Mouse (Mus musculus) fibroblast of lung, adult 2 months (primary cell): ENCODE measurements at regions not wholly inside any gene's neighbourhood (a gene's known extent, or its start where the extent isn't known, plus 50 kb on each side); places are given as distances from the start of the nearest gene placed in this dataset.

Experiments
- DNase-seq: peaks from one replicate; pipeline ENCODE4 v3.0.0-alpha.2; 2011; ENCODE audit warnings: low read depth

GRCm38 (mm10) chr1:22222836-22223235 is 261.1 kb upstream of the Kcnq5 start:
- DNase-seq, result no peak

DNA sequence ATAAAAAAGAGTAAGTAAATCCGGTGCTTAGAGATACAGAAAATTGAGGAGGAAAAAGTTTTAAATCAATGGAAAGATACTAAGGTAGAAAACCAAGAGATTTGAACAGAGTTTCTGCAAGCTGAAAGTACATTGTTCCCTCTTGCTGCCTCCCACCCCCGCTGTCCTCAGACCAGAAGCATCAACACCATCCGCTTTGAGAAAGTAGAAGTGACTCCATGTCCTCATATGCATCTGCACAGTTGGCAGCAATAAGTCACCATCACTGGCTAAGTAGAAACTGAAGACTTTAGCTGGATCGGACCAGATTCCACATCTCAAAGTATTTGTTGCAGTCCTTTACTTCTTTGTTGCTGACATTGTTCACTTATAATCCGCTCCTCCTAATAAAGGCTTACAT is 250.1 kb upstream of the Kcnq5 start:
- DNase-seq, result no peak

DNA sequence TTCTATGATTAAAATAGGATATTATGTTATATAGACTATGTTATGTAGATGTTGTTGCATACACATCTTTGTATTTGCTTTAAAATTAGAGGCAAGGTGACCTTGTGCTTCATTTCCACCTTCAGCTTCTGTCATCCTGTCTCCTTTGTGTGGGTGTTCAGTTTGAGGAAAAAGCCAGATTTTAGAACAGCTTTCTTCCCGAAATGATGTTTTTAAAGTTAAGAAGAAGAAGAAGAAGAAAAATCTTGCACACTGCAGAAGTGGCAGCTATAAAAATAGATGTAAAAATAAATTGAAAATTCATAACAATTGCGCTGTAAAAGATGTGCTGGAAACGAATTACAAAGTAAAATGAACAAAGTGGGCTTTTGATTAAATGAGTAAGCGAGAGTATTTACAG is 249.5 kb upstream of the Kcnq5 start:
- no peak for DNase-seq

DNA sequence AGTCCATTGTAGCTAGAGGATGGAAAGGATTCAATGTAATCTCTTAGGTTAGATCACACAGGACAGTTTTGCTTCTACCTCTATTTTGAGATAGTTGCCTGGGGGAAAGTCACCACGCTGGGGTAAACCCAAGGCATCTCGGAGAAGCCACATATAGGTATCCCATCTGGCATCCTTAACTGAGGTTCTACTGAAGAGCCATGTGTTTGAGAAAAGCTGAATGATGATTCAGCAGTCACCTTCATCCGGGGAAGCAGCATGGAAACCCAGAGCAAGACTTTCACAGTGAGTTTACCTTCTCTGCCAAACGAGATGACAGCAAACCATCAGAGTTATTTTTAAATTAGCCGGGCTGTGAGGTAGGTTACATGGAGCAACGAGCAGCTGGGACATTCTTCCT is 248.9 kb upstream of the Kcnq5 start:
- DNase-seq, result no peak

DNA sequence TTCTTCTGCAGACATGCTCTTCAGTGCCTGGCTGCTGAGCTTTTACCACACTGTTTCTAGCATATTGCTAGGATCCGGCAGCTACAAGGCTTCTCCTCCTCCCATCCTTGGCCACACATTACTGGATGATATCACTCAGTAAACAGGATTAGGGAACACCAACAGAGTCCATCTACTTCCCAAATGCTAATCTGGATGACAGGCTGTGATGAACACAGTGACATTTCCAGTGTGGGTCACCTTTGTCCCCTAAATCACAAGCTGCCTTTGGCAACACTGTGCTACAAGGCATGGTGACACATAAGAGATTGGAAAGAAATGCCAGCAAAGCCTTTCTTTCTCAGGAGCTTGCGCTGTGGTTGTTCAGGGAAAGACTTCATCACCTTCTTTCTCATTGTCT is 246.5 kb upstream of the Kcnq5 start:
- no peak for DNase-seq

DNA sequence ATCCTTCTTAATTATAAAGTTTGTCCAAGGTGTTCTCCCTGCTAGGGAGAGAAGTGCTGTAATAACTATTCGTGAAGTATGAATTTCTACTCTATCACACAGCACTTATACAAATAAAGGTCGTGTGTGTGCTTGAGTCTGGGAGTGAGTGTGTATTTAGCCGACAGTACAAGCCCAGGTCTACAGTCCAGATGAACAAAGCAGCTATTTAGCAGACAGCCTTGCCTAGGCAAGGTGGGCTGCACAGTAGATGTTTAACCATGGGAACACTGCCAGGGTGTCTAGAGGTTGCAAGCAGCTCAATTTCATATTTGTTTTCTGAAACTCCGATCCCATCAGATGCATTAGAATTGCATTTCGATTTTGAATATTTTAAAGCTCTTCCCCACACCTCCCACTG is 245.2 kb upstream of the Kcnq5 start:
- no peak for DNase-seq

GRCm38 (mm10) chr1:22167621-22168181 is 206.0 kb upstream of the Kcnq5 start:
- peak; percentile 26 for DNase-seq

DNA sequence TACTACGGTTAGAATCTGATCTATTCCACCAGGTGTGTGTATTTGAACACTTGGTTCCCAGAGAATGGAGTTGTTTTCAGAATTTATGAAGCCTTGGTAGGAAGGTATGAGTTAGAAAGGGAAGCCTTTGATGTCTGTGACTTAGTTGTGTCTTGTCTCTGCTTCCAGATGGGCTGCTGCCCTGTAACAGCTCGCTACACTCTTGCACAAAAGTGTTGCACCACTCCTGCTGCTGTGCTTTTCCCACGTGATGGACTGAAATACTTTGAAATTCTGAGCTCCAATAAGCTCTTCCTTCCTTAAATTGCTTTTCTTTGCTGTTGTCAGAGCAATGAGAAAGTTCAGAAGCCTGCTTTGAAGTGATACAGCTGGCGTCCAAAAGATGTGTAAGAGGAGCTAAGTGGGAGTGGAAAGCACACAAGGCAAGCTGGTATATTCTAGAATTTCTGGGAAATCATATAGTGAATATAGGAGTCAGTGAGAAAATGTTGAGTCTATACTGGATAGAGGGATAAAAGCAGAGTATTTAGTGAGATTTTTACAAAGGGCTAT is 174.9 kb upstream of the Kcnq5 start:
- DNase-seq, result no peak

- no peak for DNase-seq
Measured at GRCm38 (mm10) chr1:22118266-22118772, 156.6 kb upstream of the Kcnq5 start.

DNA sequence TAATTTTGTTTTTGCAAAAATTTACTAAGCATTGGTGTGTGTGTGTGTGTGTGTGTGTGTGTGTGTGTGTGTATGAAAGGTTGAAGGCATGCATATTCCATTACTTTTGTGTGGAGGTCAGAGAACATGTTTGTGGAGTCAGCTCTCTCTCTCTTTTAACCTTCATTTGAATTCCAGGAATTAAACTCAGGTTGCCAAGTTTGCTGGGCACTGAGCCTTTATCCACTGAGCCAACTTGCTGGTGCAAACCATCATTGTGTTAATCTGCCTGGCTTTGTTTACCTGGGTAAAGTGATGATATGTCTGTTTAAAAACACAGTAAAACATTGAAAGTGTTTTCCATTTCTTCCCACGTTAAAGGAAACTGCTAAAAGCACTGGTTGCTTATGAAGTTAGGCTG is 154.7 kb upstream of the Kcnq5 start:
- DNase-seq, result peak; percentile 32

- DNase-seq, result no peak
Measured at GRCm38 (mm10) chr1:22105496-22105895, 143.8 kb upstream of the Kcnq5 start.

DNA sequence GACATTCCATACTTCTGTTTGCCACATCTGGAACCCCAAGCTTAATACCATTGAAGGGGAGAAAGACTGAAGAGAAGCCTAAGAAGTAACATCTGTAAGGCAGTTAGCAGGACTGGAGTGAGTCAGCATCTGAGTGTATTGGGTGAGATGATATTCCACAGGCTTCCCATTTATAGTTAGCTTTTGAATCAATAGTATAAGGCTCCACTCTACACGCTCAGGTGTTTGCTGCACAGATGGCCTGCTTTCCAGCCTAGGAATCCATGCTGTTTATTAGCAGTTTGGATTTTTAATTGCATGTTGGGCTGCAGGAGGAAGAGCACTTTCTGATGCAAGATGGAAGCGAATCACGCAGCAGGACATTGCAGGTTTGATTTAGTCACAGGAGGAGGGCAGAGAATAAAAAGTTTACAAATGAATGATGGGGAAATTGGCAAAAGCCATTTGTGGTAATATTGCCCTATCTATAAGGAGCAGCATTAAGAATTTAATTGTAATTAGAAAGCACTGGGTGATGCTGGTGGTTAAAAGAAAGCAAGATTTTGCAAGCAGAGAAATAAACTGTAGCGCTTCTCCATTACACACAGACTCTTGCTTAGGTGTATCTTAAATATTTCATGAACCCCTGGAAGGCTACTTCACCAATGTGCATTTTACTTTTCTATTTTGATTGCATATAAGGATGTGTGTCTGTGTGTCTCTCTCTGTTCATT is 109.8 kb upstream of the Kcnq5 start:
- no peak for DNase-seq

DNA sequence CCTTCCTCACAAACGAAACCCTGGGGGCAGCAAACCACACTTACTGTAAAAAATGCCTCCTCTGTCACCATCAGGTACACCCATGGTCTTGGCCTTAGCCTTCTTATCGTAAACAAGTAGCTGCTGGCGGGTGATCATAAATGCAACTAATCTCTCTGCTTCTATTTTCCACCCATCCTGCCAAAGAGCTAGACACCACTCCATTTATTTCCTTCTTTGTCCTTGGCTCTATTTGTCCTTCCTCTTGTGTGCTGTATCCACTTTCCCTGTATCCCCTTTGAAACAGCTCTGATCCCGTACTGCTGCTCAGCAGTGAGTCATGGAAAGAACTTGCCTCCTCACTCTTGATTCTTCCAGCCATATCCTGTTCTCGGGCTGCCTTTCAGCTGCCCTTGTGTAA is 108.3 kb upstream of the Kcnq5 start:
- no peak for DNase-seq
